Mouse (Mus musculus) ES-E14 (cell line): Measurements from ENCODE around the gene Gm14288.
"Not testable (repeated sequence)": the region's sequence is repeated elsewhere in the genome, so short reads cannot be mapped to it uniquely, and the experiment has no call there.

Experiments used
- CHD2 ChIP-seq: IDR thresholded peaks from 2 replicates; pipeline ENCODE4 v1.6.1; 2014; ENCODE audit warnings: mild to moderate bottlenecking, low read depth, low read length, inconsistent platforms
- HCFC1 ChIP-seq: IDR thresholded peaks from 2 replicates; pipeline ENCODE4 v1.6.1; 2012; ENCODE audit warnings: low read length, inconsistent platforms, borderline replicate concordance; ENCODE audit not compliant: insufficient read depth
- MAFK ChIP-seq: IDR thresholded peaks from 2 replicates; pipeline ENCODE4 v1.6.1; 2014; ENCODE audit warnings: mild to moderate bottlenecking, low read depth, low read length, inconsistent platforms; ENCODE audit not compliant: insufficient read depth

DNA sequence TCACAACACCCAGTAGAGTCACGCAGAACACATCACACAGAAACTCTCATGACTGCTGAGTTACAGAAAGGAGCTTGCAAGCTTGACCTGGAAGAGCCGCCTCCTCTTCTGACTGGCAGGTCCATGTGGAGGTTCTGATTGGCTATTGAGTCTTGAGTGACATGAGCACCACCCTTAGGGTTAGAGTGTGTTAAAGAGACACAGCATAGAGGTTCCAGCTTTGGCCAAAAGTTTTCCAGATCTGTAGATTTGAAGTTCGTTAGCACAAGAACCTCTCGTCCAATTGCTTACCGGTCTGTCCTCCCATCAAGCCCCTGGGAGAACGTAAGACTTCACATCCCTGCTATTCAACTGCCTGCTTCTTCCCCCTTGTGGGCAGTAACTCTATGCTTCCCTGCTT is at the start of gene Gm14288:
- TF ChIP-seq CHD2, HCFC1, MAFK: not testable (repeated sequence)
